Mouse (Mus musculus) layer of hippocampus, adult 18-20 months (tissue): Measurements from ENCODE around the gene Cnot11. TPM values are rescaled to one million over a fixed set of nuclear protein-coding genes. Genes with fewer than 3 reads are reported as not detected.
A peak's percentile ranks its signal among the peaks of the same experiment; 100 is the strongest.

Experiments
- DNase-seq, 2 experiments: peaks; one replicate each; pipeline ENCODE4 v3.0.0; 2022; ENCODE audit warnings: low spot score in 2 of 2
- long read RNA-seq: library from polyadenylated mRNA; stranded (forward); transcript quantifications from one replicate; pipeline ENCODE4 v2.0.0, GENCODE M21; 2021
- total RNA-seq, 2 experiments: library from RNA; stranded (reverse); gene quantifications; 2 replicates each; pipeline ENCODE4 v1.2.3; 2021

Gene Cnot11
- 10 to 100 TPM; 22.7 to 22.9 TPM for total RNA-seq
- long read RNA-seq, transcript Cnot11-201 (7 exons, 3,162 nt), result major isoform, 19 of 22 reads
- long read RNA-seq, partial matches to known transcripts, result 0 of 22 reads
- long read RNA-seq, other reads (novel, unspliced or antisense), result 3 of 22 reads

DNA sequence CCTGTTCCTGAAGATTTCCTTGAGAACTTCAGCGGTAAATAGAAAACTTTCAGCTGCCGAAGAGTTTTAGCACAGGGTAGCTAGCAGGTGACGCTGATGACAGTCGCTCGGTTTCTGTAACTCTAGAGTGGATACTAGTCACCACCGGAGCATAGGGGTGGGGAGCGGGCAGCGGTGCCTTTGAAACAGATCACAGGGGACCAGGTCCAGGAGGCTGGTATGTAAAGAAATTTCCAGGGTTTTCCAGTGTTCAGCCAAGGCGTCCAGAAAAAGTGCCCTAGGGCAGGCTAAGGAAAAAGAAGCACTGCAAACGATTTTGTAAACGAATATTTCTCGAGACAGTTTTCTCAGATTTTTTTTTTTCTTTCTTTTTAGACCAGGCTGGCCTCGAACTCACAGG lies at the start of gene Cnot11:
TSS of gene Cnot11 (plus strand) at position 162 of the 400 bp plus-strand sequence.
- DNase-seq, result no peak

DNA sequence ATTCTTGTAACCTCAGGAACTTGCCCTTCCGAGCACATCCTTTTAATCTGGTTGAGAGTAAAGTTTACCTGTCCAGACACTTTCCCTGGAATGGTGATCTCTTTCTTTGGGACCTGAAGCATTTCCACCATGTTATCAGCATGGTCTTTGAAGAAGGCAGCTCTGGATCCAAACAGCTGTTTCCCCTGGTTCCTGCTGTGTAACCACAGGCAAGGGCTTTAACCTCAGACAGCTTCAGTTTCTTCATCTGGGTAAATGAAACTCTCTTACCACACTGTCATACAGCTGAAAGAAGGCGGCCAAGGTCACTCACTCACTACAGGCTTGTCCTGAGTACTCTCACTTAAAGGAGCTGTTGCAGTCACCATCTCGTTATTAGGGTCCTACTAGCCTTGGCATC lies 47.4 kb upstream of the Cnot11 start:
- DNase-seq, result no peak

DNA sequence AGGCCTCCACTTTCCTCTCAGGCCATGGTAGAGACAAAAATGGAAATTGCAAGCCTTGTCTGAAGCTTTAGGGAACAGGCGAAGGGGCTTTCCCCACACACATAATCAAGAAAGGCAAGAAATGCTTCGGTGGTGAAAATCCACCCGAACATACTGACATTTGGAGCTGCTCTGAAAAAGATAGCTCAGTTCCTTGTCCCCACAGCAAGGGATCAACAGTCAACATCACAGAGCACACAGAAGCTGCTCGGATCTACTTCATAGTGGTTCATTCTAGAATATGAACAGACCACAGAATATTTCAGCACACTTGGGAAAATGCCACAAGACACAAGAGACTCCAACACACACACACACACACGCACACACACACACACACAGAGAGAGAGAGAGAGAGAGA lies 41.6 kb upstream of the Cnot11 start:
- DNase-seq, result no peak

DNA sequence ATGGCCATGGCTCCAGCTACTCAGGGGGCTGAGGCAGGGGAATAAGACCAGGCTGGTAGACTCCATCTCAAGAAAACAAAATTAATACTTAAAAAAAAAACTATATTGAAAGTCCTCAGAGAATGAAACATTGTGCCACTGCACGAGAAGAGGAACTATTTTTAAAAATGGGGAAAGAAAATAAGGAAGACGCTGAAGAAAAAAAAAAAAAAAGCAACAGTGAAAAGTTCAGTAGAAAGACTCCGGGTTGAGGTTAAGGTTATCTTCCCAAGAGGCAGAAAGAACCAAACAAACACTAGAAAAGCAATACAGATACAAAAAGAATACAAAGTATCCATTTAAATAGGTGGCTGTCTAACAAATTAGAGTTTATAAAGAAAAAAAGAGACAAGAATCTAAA lies 41.1 kb upstream of the Cnot11 start:
- no peak for DNase-seq

DNA sequence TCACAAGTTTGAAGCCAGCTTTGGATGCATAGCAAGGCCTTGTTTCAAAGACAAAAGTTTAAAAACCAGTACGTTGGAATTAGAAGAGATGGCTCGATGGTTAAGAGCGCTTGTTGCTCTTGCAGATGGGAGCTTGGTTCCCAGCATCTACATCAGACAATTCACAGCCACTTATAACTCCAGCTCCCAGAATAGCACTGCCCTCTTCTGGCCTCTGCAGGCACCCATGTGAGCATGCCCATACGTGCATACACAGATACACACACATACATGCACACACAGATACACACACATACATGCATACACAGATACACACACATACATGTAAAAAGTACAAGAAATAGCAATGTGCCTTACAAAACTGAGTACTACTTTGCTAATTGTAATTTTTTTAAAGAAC lies 37.8 kb upstream of the Cnot11 start:
- DNase-seq, result no peak

DNA sequence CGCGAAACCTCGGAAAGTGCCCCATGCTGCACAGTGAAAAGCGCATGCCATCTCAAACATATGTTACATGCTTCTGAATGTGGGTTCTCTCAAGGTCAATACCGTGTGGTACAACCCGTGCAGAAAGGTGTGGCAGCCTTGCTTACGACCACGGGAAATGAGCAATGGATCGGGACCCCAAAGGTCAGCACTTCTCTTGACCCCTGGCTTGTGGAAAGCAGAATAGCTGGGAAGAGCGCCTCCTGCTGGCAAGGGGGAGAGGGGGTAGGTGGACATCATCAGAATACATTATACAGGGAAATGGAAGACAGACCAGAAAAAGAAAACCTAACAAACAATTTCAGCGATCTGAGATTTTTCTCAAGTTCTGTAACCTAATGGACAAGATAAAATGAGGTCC lies 37.0 kb upstream of the Cnot11 start:
- DNase-seq, result no peak

DNA sequence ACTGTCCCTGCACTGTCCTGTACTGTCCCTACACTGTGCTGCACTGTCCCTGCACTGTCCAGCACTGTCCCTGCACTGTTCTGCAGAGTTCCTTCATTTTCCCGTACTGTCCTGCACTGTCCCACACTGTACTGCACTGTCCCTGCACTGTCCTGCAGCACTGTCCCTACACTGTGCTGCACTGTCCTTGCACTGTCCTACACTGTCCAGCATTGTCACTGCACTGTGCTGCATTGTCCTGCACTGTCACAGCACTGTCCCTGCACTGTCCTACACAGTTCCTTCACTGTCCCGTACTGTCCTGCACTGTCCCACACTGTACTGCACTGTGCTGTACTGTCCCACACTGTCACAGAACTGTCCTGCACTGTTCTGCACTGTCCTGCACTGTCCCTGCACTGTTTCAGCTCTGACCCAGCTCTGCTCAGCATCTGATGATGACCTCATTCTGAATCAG lies 35.3 kb upstream of the Cnot11 start:
- no peak for DNase-seq

DNA sequence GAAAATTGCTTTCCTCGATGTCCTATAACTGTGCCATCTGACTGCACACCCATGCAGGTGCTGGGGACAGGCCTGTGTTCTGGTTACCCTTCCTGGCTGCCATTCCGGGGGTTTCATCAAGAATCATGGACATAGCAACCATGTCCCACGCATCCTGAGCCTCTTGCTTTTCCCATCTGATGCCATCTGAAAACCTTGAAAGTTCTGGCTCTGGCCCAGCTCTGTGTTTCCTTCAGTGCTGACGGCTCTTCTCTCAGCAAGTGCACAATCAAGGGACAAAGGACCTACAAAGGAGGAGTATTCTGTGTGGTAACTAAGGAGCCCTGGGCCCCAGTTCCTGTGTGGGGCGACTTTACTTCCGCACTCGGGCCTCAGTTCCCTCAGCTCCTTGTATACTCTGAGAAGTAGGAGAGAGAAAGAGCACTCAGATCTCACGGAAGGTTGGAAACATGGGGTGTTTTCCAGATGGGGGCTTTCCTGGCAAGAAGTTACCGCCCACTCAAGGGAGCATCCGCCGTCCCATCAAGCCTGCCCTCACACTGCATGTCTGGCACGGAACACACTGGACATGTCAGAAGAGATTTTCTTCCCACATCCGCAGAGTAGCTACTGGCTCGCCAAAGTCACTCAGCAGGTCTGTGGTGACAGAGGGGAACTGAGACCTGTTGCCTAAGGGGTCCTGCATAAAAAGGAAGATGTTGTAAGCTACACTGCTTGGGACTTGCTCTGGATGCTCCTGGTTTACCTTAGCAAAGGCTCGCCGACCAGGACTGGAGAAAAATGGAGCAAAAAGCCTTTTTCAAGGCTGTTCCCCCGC lies 31.8 kb upstream of the Cnot11 start:
- peak in 1 of 2 experiments; percentile 18 for DNase-seq

DNA sequence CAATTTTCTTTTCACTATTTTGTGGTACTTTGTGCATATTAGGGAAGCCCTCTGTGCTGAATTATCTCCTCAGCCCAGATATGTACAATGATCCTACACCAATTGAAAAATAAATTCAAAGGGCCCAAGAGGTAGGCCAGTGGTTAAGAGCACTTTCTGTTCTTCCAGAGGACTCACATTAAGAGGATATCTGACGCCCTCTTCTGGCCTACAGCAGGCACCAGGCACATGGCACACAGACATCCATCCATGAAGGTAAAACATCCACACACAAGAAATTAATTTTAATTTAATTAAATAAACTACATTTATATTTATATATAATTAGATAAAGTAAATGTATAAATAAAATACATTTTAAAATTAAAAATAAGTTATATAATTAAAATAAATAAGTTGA lies 30.5 kb upstream of the Cnot11 start:
- peak in 1 of 2 experiments; percentile 40 for DNase-seq

DNA sequence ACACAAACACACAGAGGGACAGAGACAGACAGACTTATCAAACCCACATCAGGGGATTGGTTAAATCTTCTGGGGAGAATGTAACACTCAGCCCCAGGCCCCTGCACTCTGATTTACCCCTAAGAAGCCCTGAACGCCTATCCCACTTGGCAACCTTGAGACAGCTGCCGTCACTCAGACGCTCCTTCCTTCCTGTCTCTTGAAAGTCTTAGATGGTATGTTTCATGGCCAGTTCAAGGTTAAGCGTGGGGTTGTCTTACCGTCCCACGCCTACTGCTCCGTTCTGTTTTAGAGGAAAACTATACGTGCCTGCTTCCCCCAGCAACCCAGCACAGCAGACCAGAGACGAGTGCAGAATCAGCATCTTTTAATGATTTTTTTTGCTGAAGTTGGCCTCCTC lies 29.2 kb upstream of the Cnot11 start:
- DNase-seq, result no peak

DNA sequence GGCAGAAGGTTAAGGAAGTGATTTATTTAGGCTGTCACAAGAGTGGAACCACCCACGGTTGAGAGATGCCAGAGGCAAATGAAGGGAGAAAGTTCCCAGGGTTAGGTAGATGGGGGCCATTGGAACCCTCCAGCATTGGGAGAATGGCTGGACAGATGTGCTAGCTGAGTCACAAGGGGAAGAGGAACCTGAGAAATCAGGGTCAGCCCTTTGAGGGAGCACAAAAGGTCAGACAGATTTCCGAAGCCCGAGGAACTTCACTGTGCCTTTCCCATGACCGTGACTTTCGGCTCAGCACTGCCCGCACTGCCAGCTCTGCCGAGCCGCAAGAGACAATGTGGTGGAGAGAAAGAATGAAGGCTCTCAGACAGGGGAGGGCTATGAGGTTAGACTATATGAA lies 23.0 kb upstream of the Cnot11 start:
- no peak for DNase-seq

DNA sequence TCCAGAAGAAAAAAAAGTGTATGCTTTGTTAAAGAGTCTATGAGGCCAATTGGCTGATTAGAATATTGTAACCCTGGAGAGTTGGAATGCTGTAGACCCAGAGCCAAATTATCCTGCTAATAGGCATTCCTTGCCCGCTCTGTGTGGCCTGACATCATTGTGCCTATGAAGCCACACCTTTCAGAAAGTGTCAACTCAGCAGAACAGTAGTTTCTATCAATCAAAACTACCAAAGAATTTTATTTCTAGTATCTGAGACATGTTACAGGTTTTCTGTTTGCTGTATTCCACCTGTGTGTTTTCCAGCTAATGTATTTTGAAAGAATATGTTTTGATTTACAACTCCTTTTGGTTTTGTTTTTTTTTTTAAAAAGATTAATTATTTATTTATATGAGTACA lies 22.6 kb upstream of the Cnot11 start:
- DNase-seq, result no peak

DNA sequence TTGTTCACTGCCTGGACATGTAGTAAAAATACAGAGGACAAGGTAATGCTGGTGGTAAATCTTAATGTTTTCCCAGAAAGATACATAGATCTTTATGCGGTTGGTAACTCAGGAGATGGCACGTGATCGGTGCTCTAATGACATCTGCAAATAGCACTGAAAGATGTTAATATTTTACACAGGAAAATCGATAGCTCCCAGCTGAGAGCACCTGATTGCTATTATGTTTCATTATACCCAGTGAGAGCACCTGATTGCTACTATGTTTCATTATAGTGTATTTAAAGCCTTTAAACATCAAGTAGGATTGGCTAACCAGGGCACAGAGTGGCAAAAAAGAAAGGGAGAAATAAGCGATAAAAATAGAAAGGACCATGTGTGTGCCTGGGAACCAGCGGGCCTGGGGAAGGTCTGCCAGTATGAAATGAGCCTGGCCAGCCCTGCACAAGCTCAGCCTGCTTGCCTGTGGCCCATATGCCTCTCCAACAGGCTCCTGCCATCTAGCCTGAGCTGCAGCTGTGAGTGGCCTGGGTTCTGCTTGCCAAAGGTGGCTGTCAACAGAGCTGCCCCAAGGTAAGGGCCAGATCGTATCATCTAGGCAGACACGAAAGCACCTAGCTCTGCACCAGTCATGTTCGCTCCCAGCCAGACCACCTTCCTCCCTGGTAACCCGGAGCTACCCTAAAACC lies 19.3 kb upstream of the Cnot11 start:
- no peak for DNase-seq

DNA sequence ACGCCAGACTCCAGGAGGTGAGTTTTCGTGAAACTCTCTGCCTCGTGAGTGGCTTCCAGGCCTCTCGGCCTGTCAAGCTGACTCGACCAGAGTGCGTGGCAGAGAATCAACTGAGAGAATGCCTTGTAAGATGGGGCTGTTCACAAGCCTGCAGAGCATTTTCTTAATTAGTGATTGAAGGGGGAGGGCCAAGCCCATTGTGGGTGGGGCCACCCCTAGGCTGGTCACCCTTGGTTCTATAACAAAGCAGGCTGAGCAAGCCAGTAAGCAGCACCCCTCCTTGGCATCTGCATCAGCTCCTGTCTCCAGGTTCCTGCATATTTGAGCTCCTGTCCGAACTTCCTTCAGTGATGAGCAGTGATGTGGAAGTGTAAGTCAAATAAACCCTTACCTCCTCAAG lies 13.5 kb upstream of the Cnot11 start:
- no peak for DNase-seq

DNA sequence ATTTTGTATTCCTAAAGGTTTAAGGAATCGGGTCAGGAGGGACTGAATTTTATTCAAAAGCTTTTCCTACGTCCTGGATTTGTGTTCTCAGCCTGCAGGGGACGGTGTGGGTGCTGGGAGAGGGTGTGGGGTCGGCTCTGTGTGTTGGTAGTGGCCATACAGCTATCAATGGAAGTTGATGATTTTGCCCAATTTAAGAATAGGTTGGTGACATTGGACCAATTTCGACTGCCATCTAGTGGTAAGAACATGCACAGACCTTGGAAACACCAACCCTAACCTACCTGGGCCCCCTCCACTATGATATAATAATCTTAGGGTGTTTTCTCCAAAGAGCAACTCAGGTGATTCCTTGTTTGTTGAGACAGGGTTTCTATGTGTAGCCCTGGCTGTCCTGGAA lies 12.3 kb upstream of the Cnot11 start:
- peak in 1 of 2 experiments; percentile 69 for DNase-seq

DNA sequence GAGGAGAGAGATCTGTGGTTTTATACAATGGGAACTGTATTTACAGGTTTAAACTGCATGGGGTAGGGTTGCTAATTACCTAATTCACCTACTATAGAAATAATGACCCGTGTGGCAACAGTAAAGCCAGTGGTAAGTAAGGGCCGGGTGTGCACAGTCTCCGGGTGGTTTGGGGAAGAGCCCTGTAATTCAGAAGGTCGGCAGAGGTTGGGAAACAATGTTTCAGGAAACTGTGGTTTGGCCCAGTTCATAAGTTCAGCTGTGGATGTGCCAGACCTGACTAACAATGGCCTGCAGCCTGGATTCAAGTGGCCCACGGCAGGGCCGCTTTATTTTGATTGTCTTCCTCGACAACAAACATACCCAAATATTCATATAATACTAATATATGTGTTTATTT lies 9.0 kb upstream of the Cnot11 start:
- no peak for DNase-seq

DNA sequence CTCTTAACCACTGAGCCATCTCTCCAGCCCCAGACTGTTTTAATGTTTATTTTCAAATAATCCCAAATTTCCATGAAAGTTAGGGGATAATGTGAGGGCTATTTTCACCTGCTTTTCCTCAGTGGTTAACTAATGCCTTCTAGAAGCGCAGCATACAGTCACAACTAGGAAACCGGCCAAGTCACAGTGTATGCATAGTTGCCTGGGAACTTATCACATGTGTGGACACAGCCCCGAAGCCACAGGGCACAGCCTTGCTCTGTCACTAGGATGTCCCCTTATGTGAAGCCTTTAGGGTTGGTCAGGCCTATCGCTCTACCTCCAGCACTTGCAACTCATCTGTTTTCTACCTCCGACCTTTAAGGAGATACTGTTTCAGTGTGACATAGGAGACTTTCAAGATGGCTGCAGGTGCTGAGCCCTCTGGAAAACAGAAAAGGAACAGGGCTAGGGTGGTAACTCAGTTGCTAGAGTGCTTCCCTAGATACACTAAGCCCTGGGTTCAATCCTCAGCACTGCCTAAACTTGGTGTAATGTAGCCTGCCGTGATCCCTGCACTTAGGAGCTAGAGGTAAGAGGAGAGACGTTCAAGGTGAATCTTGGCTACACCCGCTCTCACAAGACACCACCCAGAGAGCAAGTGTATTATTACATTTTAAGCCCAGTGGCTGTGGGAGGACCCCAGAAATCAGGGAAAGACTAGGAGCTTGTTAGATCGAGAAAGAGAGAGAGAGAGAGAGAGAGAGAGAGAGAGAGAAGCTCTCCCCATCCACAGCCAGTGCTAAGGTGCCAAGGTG lies 8.2 kb upstream of the Cnot11 start:
- DNase-seq, result no peak

DNA sequence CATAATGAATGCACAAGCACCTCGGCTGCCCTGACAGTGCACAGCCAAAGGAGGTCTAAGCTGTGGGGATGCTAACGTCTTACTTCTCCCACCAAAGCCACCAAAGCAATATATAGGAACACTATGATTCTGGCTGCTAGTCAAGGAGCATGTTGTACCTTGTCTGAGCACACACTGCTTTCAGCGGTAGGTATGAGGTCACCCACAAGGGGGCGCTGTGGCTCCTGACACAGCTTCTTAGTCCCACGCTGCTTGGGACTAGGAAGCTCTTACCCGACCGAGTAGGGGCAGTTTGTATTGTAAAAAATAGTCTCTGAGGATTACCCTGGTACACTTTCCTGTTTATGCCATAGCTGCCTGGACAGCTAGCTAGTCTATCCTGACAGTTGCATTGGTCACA lies 7.4 kb upstream of the Cnot11 start:
- peak in 1 of 2 experiments; percentile 73 for DNase-seq

DNA sequence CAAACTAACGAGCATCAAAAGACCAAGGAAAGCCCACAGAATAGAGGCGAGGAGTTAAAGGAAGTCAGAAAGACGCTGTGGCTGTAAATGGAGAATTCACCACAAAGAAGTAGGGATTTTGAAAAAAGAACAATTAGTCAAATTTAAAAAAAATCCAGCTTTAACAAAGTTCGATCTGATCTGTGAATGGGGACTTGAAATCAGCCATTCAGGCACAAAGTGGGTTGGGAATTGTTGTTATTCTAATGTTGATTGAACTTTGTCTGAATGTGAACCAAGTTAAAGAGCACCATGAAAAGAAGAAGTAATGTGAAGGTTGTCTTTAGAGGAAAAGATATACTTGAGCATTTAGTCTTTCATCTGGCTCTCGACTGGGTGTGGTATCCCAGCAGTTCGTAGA lies 6.5 kb upstream of the Cnot11 start:
- DNase-seq, result no peak

DNA sequence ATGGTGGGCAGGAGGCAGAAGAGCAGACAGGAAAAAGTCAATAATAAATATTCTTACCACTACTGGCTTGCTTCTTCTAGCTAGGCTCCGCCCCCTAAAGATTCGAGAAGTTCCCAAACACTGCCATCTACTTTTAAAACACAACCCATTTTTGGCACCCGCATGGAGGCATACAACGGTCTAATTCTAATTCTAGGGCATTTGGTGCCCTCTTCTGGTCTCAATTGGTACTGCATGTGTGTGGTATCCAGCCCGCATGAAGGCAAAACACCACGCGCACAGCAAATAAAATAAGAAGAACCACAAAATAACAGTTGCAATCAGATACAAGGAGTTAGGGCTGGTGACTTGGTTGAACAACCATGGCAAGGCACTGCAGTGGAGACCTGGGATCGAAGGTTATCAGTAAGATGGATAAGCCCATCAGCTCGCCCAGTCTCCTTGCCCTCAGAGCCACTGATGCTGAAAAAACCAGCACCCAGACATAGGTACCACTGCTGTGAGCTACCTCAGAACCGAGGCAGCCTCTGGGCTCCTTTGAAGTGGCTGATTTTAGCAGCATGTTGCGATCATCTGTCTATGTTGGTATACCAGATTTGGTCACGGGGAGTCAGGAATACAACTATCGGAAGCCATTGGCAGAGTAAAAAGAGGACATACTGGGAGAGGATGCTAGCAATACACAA lies 4.4 kb upstream of the Cnot11 start:
- peak; percentile 73 to 91 for DNase-seq

DNA sequence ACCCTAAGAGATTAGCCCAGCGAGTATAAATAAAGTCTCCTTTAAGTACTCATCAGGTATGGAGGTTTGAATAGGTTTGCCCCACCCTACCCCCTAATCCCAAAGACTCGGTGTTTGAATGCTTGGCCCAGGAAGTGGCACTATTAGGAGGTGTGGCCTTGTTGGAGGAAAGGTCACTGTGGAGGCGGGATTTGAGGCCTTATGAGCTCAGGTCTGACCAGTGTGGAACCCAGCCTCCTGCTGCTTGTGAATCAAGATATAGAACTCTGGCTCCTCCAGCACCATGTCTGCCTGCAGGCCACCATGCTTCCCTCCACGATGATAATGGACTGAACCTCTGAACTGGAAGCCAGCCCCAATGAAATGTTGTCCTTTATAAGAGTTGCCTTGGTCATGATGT lies 3.8 kb upstream of the Cnot11 start:
- no peak for DNase-seq
